Mouse (Mus musculus) A20 (cell line): Measurements from ENCODE around the gene Enox1.

Experiments
- DNase-seq: peaks from one replicate; pipeline ENCODE4 v3.0.0-alpha.2; 2011; ENCODE audit warnings: low read depth, low spot score

The Enox1 gene

GRCm38 (mm10) chr14:77371977-77372376, 215.4 kb downstream of the Enox1 start:
- no peak for DNase-seq

DNA sequence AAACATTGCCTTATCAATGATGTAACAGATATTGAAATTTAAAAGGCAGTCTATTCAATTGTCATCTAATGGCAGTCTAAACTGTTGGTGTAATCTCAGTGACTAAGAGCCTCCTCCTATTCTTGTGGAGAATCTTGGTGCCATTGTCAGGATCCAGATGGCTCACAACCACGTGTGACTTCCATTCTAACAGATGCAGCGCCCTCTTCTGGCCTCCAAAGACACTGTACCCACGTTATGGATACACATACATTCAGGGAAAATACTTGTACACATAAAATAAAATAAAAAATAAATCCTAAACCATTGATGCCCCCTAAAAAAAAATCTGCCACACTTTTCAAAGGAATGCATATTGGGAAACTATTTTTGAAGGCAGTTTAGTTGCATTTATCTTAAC, 216.6 kb downstream of the Enox1 start:
- no peak for DNase-seq

GRCm38 (mm10) chr14:77375054-77375453, 218.5 kb downstream of the Enox1 start:
- no peak for DNase-seq

DNA sequence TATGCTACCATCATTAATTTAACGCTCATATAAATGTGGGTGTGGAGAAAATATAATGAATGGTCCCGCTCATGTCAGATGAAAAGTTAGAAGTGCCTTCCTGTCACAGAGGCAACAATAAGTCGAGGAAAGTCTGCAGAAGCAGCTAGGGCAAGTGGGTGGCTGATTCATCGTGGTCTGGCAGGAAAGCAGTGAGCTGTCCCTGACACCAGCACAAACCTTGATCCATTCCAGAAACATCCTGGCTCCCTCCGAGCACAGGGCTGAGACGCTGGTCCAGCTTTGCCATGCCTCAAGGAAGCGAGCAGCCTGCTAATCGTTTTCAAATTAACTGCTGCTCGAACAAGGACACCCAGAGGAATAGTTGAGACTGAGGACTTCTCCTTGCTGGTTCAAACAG, 219.1 kb downstream of the Enox1 start:
- DNase-seq, result no peak

- DNase-seq, result no peak
These were observed 220.2 kb downstream of the Enox1 start for GRCm38 (mm10) chr14:77376731-77377130.

DNA sequence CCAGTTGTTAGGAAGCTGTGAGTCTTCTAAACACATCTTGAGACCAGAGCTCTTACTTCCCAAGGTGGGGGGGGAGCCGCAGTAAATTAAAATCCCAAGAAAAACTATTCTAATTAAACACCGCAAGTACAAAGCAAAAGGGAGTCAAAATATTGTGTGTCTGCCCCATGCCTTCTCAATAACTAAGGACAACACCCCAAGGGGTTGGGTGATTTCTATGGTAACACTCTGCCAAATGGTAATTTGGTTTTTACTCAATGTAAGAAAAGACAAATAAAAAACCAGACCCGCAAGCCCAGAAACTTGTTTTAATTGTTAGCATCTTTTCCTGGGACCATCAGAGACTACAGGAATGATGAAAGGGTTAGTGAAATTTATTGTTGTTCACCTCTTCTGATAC, 220.9 kb downstream of the Enox1 start:
- no peak for DNase-seq

DNA sequence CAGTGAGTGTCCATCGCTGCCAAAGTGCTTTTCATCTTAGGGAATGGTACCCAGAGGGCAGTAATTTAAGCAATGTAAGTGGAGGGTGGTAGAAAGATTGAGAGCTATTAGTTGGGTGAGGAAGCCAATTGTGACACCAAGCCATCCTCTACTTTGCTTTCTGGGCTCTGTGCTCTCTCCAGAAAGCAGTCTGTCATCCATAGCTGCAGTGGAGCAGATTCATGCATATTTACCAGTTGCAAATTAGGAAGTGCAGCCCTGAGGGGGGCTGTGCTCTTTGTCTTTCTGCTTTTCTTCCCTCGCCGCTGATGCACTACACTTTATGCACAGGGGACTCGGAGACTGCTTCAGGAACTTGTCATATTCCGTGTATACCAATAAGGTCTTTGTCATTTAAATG, 221.3 kb downstream of the Enox1 start:
- no peak for DNase-seq

DNA sequence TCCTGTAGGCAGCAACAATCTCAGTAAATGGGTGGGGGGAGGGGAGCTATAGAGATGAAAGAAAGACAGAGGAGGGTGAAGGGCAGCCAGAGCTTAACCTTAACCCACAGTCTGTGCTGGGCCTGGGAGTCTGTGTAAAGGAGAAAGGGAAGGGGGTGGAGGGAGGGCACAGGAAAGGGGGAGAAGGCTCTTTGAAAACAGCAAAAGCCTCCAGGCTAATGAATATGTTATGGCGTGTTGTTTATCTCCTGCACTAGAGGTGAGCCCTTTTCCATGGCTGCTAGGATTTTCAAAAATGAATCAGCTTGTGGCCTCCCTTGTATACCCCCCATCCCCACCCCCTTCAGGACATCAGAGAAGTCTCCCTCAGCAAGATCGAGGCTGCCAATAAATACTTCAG, 225.0 kb downstream of the Enox1 start:
- DNase-seq, result no peak

GRCm38 (mm10) chr14:77385621-77386020, 229.1 kb downstream of the Enox1 start:
- DNase-seq, result no peak

DNA sequence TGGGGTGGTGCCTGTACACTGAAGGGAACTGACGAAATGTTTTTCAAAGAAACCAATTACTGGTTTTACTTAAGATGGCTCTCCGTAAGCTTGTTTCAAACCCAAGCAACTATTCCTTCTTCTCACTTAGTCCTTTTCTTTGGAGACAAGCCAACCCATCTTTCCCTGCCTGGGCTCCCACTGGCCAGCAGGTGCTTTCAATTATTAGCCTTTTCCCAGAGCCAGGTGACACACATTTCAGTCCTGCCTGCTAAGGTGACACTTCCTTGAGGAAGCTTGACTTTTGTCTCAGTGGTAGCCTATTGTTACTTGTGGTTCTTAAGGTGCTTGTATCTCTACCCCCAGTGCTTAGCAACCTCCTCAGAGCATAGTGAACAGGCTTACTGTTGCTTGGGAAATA, 231.3 kb downstream of the Enox1 start:
- no peak for DNase-seq

DNA sequence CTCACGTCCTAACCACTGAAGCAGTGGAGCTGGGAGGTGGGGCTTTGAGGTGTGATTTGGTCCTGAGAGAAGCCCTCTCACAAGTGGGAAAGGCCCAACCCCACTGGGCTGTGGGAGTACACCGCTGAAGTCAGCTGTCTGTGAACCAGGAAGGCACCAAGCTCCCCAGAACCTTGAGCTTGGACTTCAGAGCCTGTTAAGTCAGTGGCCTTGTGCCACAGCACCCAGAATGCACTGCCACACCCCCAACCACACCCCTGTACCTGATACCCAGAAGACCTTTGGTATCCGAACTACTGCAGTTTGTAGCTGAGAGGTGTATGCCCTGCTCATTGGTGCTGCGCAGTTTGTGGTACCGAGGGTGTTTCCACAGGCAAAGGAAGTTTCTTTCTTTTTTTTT, 232.7 kb downstream of the Enox1 start:
- no peak for DNase-seq

- DNase-seq, result no peak
These were observed 235.9 kb downstream of the Enox1 start for GRCm38 (mm10) chr14:77392476-77392875.

DNA sequence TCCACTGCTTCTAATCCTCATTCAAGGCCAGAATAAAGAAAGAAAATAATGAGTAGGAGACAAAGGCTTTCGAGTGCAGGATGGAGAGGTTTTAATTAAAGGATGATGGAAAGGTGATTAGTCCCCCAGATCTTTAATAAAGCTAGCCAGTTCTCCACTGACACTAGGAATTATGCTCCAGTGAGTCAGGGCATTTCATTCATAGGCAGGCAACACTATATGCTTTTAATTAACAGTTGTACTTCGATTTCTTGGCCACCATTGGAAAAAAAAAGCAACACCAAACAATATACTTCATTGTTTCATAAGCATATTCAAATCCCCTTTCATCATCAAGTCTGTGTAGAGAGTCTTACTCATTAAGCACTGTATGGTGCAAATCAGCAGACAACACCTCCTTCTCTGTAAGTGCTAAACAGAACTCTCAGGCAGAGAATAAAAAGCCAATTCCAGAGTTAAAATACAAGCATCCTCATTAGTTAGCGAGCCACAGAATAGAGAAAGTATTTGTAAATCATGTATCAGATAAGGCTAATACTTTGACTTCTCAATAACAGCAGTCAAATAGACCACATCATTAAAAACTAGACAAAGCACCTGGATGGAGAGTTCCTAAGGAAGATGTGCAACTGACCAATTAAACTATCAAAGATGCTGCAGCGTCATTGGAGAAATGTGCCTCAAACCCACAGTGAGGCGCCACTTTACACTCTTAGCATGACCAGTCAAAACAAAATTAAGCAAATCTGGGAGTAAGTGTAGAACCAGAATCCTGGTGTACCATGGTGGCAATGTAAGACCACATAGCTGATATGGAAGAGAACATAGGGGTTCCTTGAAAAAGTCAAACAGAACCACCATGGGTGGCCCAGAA, 249.9 kb downstream of the Enox1 start:
- no peak for DNase-seq

DNA sequence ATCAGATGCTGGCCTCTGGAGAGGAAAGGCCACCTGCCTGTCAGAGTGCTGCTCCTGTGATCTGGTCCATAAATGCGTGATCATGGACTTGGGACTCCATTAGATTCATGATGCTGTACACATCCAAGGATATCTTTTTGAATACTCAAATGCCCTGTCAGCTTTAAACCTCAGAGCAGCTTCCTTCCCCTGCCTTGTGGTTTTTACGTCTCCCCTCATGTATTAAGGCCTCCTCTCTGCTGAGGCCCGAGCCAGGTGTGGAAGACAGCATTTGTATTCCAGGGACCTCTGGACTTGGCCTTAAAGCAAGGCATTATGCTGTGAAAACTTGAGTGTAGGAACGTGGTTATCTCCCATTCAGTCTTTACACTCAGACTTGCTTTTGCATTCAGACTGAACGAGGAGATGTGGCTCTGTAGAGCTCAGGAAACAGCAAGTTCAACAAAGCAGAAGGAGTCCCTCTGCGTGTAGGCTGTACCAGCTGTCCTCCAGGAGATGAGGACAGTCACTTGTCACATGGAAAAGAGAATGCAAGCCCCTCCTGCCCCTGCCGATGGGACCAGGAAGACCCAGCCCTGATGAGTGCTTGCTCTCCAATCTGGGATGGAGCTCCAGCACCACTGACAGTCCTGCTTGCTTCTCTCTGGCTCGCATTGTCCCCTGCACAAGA, 252.8 kb downstream of the Enox1 start:
- DNase-seq, result no peak

DNA sequence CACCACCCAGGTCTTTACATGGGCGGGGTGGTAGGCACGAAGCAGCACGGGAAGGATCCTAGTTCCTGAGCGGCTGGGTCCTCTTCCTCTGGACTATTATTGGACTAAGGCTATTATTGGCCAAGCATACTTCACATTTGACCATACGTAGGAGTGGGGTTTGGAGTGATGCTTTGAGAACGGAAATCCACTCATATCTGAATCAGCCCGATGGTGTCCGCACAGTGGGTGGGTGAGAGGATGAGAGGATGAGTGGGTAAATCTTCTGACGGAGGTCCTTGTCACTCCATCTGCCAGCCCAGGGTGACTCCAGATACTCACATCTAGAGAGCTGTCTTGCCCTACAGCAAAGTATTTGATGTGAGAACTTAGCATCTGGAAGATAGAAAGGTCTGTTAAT, 253.8 kb downstream of the Enox1 start:
- DNase-seq, result no peak

GRCm38 (mm10) chr14:77413106-77413505, 256.5 kb downstream of the Enox1 start:
- no peak for DNase-seq

- no peak for DNase-seq
These were observed 259.8 kb downstream of the Enox1 start for GRCm38 (mm10) chr14:77416358-77416757.

DNA sequence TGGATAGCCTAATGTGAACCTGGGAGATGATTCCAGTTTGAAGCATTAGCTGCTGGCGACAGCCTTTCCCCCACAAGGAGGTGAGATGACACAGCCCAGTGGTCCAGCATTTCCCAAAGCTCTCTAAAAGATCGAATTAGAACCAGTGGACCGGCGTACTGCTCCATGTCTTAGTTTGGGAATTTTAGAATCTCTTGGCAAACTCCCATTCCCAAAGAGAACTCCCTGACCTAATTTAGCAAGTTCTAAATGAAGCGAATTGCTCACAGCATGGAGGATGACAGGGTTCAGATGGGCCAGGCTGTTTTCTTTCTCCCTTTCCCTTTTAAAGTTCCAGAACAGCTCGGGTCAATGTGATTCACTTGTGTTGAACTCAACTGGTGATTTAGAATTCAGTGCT, 264.5 kb downstream of the Enox1 start:
- DNase-seq, result no peak

- DNase-seq, result no peak
These were observed 266.6 kb downstream of the Enox1 start for GRCm38 (mm10) chr14:77423194-77423593.

- DNase-seq, result no peak
These were observed 282.9 kb downstream of the Enox1 start for GRCm38 (mm10) chr14:77439426-77439825.

GRCm38 (mm10) chr14:77440805-77441204, 284.2 kb downstream of the Enox1 start:
- no peak for DNase-seq

DNA sequence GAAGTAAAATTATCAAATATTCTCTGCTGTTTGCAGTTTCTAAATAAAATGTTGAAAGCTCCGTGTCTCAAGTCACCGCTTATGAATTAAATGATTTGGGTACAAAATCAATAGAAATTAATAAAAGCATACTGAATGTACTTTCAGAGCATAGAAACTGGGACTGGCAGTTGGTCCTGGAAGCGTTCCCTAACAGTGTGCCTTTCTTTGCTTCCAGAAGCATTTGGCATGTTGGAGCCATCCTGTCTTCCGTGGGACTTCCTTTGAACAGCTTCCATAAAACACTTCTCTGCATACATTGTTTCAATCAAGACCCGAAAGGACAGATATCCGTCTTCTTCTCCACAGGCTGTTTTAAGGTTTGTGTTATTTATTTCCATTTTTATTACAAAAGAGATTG, 285.0 kb downstream of the Enox1 start:
- DNase-seq, result no peak

- no peak for DNase-seq
These were observed 291.4 kb downstream of the Enox1 start for GRCm38 (mm10) chr14:77448001-77448400.
